Mouse (Mus musculus): ENCODE results near the gene Tnfaip8l1.

The Tnfaip8l1 gene

GRCm38 (mm10) chr17:56218377-56219191, 56.3 kb downstream of the Tnfaip8l1 start, which contains the start of gene Dpp9:
Gene Dpp9, minus strand, starts transcription at chr17:56218905.
- DNase-seq (ENCODE audit: low read depth, low spot score) = peak; percentile 96

DNA sequence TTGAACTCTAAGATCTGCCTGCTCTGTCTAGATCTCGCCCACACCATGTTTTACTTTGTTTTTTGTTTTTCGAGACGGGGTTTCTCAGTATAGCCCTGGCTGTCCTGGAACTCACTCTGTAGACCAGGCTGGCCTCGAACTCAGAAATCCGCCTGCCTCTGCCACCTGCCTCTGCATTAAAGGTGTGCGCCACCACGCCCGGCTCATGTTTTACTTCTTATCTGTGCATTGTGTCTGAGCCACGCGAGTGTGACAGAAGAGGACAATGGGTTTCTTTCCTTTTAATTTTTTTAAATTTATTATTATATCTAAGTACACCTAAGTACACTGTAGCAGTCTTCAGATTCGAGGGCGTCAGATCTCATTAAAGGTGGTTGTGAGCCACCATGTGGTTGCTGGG, 57.0 kb downstream of the Tnfaip8l1 start:
- DNase-seq (ENCODE audit: low read depth, low spot score) = no peak

- DNase-seq (ENCODE audit: low read depth, low spot score) = no peak
These were observed 57.5 kb downstream of the Tnfaip8l1 start for GRCm38 (mm10) chr17:56219805-56220204.

Data from A20 (cell line).